Mouse (Mus musculus) liver, embryonic 11.5 days (tissue): ENCODE results near the gene Gm21865. TPM values are rescaled to one million over a fixed set of nuclear protein-coding genes. Genes with fewer than 3 reads are reported as not detected.
"Not testable (repeated sequence)": the region's sequence is repeated elsewhere in the genome, so short reads cannot be mapped to it uniquely, and the experiment has no call there.

ENCODE experiments used
- ATAC-seq: fragments of 200-750 bp; cut with Nextera tagmentation; replicated peaks from 2 replicates; pipeline ENCODE4 v1.8.0; 2017; ENCODE audit warnings: moderate number of reproducible peaks, mild to moderate bottlenecking, moderate TSS enrichment, moderate library complexity; ENCODE audit not compliant: low FRiP score
- DNase-seq: peaks from one replicate; pipeline ENCODE4 v3.0.0-alpha.2; 2017; ENCODE audit warnings: low spot score
- H3K27ac ChIP-seq: fragments of 300-500 bp; sonication (generic); 2 replicates; pipeline ENCODE4 v1.5.1; 2014; ENCODE audit warnings: mild to moderate bottlenecking, low read depth, low read length, control low read depth
- H3K27me3 ChIP-seq: fragments of 300-500 bp; sonication (generic); replicated peaks from 2 replicates; pipeline ENCODE4 v1.6.1; 2014; ENCODE audit warnings: low read length, mixed read lengths; ENCODE audit not compliant: control insufficient read depth, insufficient read depth
- H3K36me3 ChIP-seq: fragments of 300-500 bp; sonication (generic); 2 replicates; pipeline ENCODE4 v1.6.1; 2014; ENCODE audit warnings: mild to moderate bottlenecking, low read length, moderate library complexity, mixed read lengths; ENCODE audit not compliant: control insufficient read depth, insufficient read depth
- H3K4me1 ChIP-seq: fragments of 300-500 bp; sonication (generic); replicated peaks from 2 replicates; pipeline ENCODE4 v1.6.1; 2014; ENCODE audit warnings: low read length, mixed read lengths; ENCODE audit not compliant: control insufficient read depth, insufficient read depth
- H3K4me2 ChIP-seq: fragments of 300-500 bp; sonication (generic); 2 replicates; pipeline ENCODE4 v1.6.1; 2014; ENCODE audit warnings: mild to moderate bottlenecking, control low read depth, moderate library complexity
- H3K4me3 ChIP-seq: fragments of 300-500 bp; sonication (generic); 2 replicates; pipeline ENCODE4 v1.5.1; 2014; ENCODE audit warnings: low read depth, low read length, control low read depth
- H3K9ac ChIP-seq: fragments of 300-500 bp; sonication (generic); 2 replicates; pipeline ENCODE4 v1.6.1; 2014; ENCODE audit warnings: low read depth, low read length, control low read depth
- H3K9me3 ChIP-seq: fragments of 300-500 bp; sonication (generic); 2 replicates; pipeline ENCODE4 v1.6.1; 2016; ENCODE audit warnings: low read length, inconsistent platforms, mixed read lengths; ENCODE audit not compliant: control insufficient read depth
- WGBS: fragments of 180-500 bp; shearing (Covaris S2); extraction: QIAGEN DNeasy Blood & Tissue Kit; methylation state at CpG from one replicate; pipeline ENCODE4 v1.1.7; 2014; 5-methylcytosine and 5-hydroxymethylcytosine counted together
- polyA plus RNA-seq: library from polyadenylated mRNA; unstranded; fragments of >200 nt; fragmentation: Nextera tagmentation; extraction: Ambion mirVana; gene quantifications from 2 replicates; pipeline ENCODE4 v1.2.1, GENCODE M21; 2014

Gm21865 gene
- not detected in 2 replicates for polyA plus RNA-seq

DNA sequence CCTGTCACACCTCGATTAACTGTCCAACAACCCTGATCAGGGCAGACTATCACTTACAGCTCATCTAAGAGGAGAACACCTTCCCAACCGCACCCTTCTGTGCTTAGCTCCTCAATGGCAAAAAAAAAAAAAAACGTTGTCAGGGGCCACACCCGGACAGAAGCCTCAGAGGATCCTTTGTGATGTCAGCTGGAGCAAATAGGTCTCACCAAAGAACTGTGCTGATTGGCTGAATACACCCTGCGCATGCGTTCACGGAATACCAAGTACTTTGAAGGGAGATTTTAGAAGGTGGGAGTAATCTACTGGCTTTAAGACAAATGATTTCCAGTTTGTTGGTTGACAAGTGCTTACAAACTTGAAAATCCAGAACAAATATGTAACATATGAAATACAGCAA is at the start of gene Gm21865:
Gene Gm21865 (minus strand): TSS at position 101 of the 400 bp plus-strand sequence.
- not testable (repeated sequence) for H3K4me3 ChIP-seq, H3K9me3 ChIP-seq, H3K36me3 ChIP-seq, H3K9ac ChIP-seq, DNase-seq, H3K4me2 ChIP-seq, H3K4me1 ChIP-seq, H3K27ac ChIP-seq, H3K27me3 ChIP-seq, ATAC-seq
- WGBS, result no CpG with 5 or more reads among the region's 7 CpGs

Other genes starting within 250 kb of the Gm21865 start
- not detected in 2 replicates for gene Gm21882, start 64.6 kb upstream of the Gm21865 start, polyA plus RNA-seq